Mouse (Mus musculus): ENCODE results near the gene Cdc42bpg. TPM values are rescaled to one million over a fixed set of nuclear protein-coding genes. Genes with fewer than 3 reads are reported as not detected.

Gene Cdc42bpg
- polyA plus RNA-seq, 1 experiment from 2014 or later = 0.34 TPM

DNA sequence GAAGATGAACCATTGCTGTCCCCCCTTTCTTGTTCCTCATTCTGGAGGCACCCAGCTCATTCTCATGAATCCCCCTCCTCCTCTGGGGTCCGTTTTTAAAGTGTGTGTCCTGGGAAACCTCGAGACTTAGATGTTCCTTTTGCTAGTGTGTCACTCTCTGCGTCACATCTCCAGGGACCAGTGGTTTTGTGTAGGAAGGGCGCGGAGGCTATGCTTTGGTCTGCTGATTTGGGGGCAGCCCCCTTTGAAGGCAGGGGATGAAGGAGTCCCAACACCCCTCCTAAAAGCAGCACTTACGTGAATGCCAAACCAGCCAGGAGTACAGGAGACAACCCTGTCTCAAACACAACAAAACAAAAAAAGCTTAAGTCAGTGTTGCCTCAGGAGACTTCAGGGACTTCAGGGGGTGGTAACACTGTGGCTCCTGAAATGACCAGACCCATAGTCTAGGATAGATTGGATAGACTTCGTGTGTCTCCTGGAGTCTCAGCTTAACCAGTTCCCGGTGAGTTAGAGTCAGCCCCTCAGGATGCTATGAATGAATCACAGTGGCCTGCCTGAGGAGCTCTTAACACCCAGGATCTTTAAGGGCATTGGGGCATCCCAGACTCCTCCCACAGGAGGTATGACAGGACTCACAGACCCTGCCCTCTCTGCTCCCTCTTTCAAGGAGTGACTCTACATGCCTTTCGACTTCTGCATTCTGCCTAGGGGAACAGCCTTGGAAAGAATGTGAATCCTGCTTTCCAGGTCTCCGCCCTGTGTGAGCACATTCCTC lies 28.4 kb upstream of the Cdc42bpg start:
- H3K4me2 ChIP-seq = peak overlapping the region; percentile 89
- 2% methylated on average over 10 of the region's 10 CpGs for WGBS
- peaks cover 52% of the 10 kb centered on the region for H3K4me1 ChIP-seq (replicated peaks)
- peak overlapping the region; percentile 95 for H3K9ac ChIP-seq
- peak overlapping the region; percentile 88 for H3K27ac ChIP-seq (ENCODE audit: poor library complexity, severe bottlenecking)
- peaks cover 21% of the 10 kb centered on the region for H3K36me3 ChIP-seq
- ATAC-seq (ENCODE audit: insufficient number of reproducible peaks, low FRiP score) = peak; percentile 53
- H3K27me3 ChIP-seq (replicated peaks) = no peaks in the 10 kb centered on the region
- peak overlapping the region; percentile 92 for H3K4me3 ChIP-seq
- no peaks in the 10 kb centered on the region for H3K9me3 ChIP-seq (replicated peaks)

DNA sequence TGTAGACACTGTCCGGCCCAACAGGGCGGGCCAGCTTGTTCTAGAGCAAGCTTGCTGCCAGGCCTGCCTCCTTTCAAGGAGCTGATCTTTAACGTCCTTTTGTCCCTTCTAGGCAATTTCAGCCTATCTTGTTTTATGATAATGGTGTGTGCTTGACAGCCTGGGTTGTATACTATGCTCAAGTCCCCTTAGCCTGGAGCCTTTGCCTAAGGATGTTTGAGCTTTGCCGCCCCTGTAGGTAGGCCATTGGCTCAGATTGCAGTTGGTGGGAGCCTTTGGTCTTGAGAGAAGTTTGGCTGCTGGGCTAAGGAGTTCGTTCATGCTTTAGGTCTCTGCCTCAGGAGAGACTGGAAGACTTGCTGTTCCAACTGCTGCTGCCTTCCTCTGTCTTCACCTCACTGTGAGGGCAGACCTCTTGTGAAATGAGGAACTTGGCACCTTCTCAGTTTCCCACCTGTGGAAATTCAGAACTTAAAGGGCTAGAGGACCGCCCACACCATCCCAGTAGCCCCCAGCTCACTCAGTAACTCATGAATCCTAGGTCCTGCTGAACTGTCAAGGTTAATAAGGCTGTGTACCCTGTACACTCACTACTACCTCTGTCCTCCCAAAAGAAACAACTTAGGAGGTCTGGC lies 27.7 kb upstream of the Cdc42bpg start:
- peaks cover 59% of the 10 kb centered on the region for H3K4me1 ChIP-seq (replicated peaks)
- no peaks in the 10 kb centered on the region for H3K9me3 ChIP-seq (replicated peaks)
- WGBS = 23% methylated on average over 6 of the region's 6 CpGs

GRCm38 (mm10) chr19:6279481-6280144 lies 26.6 kb upstream of the Cdc42bpg start:
- peak overlapping the region; percentile 88 for H3K27ac ChIP-seq (ENCODE audit: poor library complexity, severe bottlenecking)
- peaks cover 31% of the 10 kb centered on the region for H3K36me3 ChIP-seq
- peak overlapping the region; percentile 89 for H3K4me2 ChIP-seq
- WGBS = 66% methylated on average over 6 of the region's 6 CpGs
- no peaks in the 10 kb centered on the region for H3K27me3 ChIP-seq (replicated peaks)
- H3K9me3 ChIP-seq (replicated peaks) = no peaks in the 10 kb centered on the region
- H3K9ac ChIP-seq = peak overlapping the region; percentile 95
- no peak for ATAC-seq (ENCODE audit: insufficient number of reproducible peaks, low FRiP score)
- peak overlapping the region; percentile 92 for H3K4me3 ChIP-seq
- H3K4me1 ChIP-seq (replicated peaks) = peaks cover 70% of the 10 kb centered on the region

More for the DNA sequence above, 27.7 kb upstream of the Cdc42bpg start:
- no peak for ATAC-seq (ENCODE audit: insufficient number of reproducible peaks, low FRiP score)
- Histone ChIP-seq H3K27ac (ENCODE audit: poor library complexity, severe bottlenecking) (peak overlapping the region; percentile 88), H3K4me2 (peak overlapping the region; percentile 89), H3K9ac (peak overlapping the region; percentile 95), H3K27me3 (replicated peaks) (no peaks in the 10 kb centered on the region), H3K36me3 (peaks cover 28% of the 10 kb centered on the region), H3K4me3 (peak overlapping the region; percentile 92)

DNA sequence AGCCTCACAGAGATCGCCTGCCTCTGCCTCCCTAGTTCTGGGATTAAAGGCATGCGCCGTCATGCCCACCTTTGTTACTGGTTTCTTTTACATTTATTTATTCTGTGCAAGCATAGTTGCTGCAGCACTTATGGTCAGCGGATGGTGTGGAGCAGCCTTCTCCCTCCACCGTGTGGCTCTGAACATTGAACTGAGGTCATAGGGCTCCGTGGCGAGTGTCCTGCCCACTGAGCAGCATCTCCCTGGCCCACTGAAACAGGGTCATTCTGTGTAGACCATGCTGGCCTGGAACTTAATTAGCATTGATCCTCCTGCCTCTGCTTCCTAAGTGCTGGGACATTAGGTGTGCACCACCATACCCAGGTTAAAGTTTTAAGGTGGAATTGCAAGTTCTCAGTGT lies 25.7 kb upstream of the Cdc42bpg start:
- H3K27me3 ChIP-seq (replicated peaks) = no peaks in the 10 kb centered on the region
- peak overlapping the region; percentile 89 for H3K4me2 ChIP-seq
- 83% methylated on average over 7 of the region's 7 CpGs for WGBS
- H3K4me3 ChIP-seq = no peak overlapping the region
- H3K4me1 ChIP-seq (replicated peaks) = peaks cover 79% of the 10 kb centered on the region
- no peak for ATAC-seq (ENCODE audit: insufficient number of reproducible peaks, low FRiP score)
- H3K9ac ChIP-seq = peak overlapping the region; percentile 17; the same call in 1 of the 2 replicates
- peaks cover 31% of the 10 kb centered on the region for H3K36me3 ChIP-seq
- no peaks in the 10 kb centered on the region for H3K9me3 ChIP-seq (replicated peaks)
- no peak overlapping the region for H3K27ac ChIP-seq (ENCODE audit: poor library complexity, severe bottlenecking)

- no peak overlapping the region for H3K4me3 ChIP-seq
Observed at GRCm38 (mm10) chr19:6281122-6282020, 24.9 kb upstream of the Cdc42bpg start.

DNA sequence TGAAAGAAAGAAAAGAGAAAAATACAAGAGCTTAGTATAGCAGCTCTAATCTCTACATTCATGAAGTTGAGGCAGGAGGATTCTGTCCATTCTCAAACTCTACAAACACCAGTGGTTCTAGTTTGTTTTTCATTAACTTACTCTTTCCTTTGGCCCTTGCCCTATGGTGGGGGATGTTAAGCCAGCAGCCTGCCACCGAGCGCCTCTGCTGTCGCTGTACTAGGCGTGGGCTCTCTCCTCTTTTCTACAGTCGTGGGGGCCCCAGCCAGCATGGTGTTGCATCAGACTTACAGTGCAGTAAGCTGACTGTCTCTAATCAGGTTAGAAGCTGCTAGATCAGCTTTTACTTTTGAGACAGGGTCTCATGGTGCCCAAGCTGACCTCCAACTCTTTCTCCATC lies 23.3 kb upstream of the Cdc42bpg start:
- no peak for ATAC-seq (ENCODE audit: insufficient number of reproducible peaks, low FRiP score)
- Histone ChIP-seq H3K4me1 (replicated peaks) (peaks cover 96% of the 10 kb centered on the region), H3K27ac (ENCODE audit: poor library complexity, severe bottlenecking) (no peak overlapping the region), H3K4me2 (no peak overlapping the region), H3K4me3 (no peak overlapping the region), H3K27me3 (replicated peaks) (no peaks in the 10 kb centered on the region), H3K36me3 (peaks cover 43% of the 10 kb centered on the region), H3K9me3 (replicated peaks) (no peaks in the 10 kb centered on the region), H3K9ac (0 out of 2 replicates have a peak overlapping the region, but pooled peaks have one; percentile 39)
- WGBS = 68% methylated on average over 5 of the region's 5 CpGs

More at GRCm38 (mm10) chr19:6281122-6282020, 24.9 kb upstream of the Cdc42bpg start:
- Histone ChIP-seq H3K9me3 (replicated peaks) (no peaks in the 10 kb centered on the region), H3K4me1 (replicated peaks) (peaks cover 84% of the 10 kb centered on the region), H3K27ac (ENCODE audit: poor library complexity, severe bottlenecking) (no peak overlapping the region), H3K36me3 (peaks cover 32% of the 10 kb centered on the region), H3K9ac (0 out of 2 replicates have a peak overlapping the region, but pooled peaks have one; percentile 25), H3K4me2 (peak overlapping the region; percentile 89), H3K27me3 (replicated peaks) (no peaks in the 10 kb centered on the region)
- 71% methylated on average over 14 of the region's 14 CpGs for WGBS
- no peak for ATAC-seq (ENCODE audit: insufficient number of reproducible peaks, low FRiP score)

DNA sequence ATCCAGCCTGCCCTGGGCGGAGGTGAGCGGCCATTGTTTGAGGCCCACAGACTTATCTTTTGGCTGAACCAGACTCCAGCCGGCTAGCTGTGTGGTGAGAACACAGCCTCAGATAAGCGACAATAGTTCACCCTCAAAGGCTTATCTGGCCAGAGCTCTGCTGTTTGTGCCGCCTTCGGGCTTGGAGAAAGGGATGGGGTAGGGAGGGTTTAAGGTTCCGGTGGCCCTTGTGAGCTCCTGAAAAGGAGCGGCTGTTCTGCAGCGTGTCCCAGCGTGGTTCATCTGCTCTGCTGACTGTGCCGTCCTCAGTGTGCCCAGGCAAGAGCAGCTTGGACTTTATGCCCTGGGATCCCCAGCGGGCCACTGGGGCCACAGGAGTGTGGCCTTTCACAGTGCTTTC lies 21.8 kb upstream of the Cdc42bpg start:
- peak overlapping the region; percentile 15 for H3K4me3 ChIP-seq
- H3K27me3 ChIP-seq (replicated peaks) = no peaks in the 10 kb centered on the region
- peak overlapping the region; percentile 92 for H3K27ac ChIP-seq (ENCODE audit: poor library complexity, severe bottlenecking)
- peak overlapping the region; percentile 54 for H3K9ac ChIP-seq
- peaks cover 45% of the 10 kb centered on the region for H3K36me3 ChIP-seq
- no peaks in the 10 kb centered on the region for H3K9me3 ChIP-seq (replicated peaks)
- WGBS = 12% methylated on average over 12 of the region's 12 CpGs
- H3K4me1 ChIP-seq (replicated peaks) = peaks cover 92% of the 10 kb centered on the region
- peak; percentile 83 for ATAC-seq (ENCODE audit: insufficient number of reproducible peaks, low FRiP score)
- H3K4me2 ChIP-seq = peak overlapping the region; percentile 54

GRCm38 (mm10) chr19:6285226-6285625 lies 21.0 kb upstream of the Cdc42bpg start:
- H3K4me1 ChIP-seq (replicated peaks) = peaks cover 92% of the 10 kb centered on the region
- H3K9me3 ChIP-seq (replicated peaks) = no peaks in the 10 kb centered on the region
- peak overlapping the region; percentile 50; the same call in 1 of the 2 replicates for H3K9ac ChIP-seq
- peak overlapping the region; percentile 15 for H3K4me3 ChIP-seq
- WGBS = 48% methylated on average over 8 of the region's 8 CpGs
- H3K27me3 ChIP-seq (replicated peaks) = no peaks in the 10 kb centered on the region
- H3K36me3 ChIP-seq = peaks cover 52% of the 10 kb centered on the region
- H3K4me2 ChIP-seq = peak overlapping the region; percentile 54
- peak overlapping the region; percentile 92 for H3K27ac ChIP-seq (ENCODE audit: poor library complexity, severe bottlenecking)
- ATAC-seq (ENCODE audit: insufficient number of reproducible peaks, low FRiP score) = peak; percentile 39; the same call in 1 of the 2 replicates

DNA sequence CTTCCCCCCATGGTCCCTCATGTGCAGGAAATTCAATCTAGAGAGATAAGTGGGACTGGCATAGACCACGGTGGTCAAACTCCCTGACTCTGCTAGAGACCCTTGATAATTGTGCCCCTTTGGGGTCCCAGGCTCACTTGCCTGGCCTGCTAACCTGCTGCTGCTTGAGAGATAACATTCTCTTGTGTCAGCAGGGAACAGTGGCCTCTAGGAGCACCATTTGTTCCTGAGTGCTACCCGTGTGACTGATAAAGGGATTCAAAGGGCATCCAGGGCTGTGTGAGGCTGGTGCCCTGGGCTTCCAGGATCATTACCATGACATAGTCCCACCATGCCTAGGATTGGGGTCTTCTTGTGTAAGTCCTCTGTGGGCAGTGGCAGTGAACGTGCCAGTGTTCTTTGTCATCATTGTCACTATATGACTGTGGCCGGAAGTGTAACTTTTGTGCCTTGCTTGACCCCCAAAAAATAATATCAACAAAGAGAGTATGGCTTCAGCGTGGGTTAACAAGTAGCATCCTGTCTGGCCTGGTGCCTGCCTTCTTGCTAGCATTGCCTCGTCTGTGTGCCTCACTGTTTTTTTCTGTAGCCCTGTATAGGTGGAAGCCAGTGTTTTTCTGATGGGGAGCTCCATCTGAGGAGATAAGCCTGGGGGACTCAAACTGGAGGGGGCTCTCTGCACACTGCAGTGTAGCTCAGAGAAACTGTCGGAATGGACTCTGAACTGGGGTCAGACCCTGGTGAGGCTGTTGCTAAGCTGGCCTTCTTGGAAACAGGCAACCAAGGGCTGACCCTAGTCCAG lies 20.4 kb upstream of the Cdc42bpg start:
- peak overlapping the region; percentile 50 for H3K9ac ChIP-seq
- peaks cover 54% of the 10 kb centered on the region for H3K36me3 ChIP-seq
- ATAC-seq (ENCODE audit: insufficient number of reproducible peaks, low FRiP score) = peak; percentile 64

More for the DNA sequence above, 20.4 kb upstream of the Cdc42bpg start:
- 23% methylated on average over 7 of the region's 7 CpGs for WGBS
- H3K27me3 ChIP-seq (replicated peaks) = no peaks in the 10 kb centered on the region
- H3K4me2 ChIP-seq = peak overlapping the region; percentile 54
- H3K9me3 ChIP-seq (replicated peaks) = no peaks in the 10 kb centered on the region
- H3K27ac ChIP-seq (ENCODE audit: poor library complexity, severe bottlenecking) = peak overlapping the region; percentile 92
- peak overlapping the region; percentile 9; the same call in 1 of the 2 replicates for H3K4me3 ChIP-seq
- H3K4me1 ChIP-seq (replicated peaks) = peaks cover 88% of the 10 kb centered on the region

Data from heart, embryonic 12.5 days (tissue).